In the genomic region with DNA sequence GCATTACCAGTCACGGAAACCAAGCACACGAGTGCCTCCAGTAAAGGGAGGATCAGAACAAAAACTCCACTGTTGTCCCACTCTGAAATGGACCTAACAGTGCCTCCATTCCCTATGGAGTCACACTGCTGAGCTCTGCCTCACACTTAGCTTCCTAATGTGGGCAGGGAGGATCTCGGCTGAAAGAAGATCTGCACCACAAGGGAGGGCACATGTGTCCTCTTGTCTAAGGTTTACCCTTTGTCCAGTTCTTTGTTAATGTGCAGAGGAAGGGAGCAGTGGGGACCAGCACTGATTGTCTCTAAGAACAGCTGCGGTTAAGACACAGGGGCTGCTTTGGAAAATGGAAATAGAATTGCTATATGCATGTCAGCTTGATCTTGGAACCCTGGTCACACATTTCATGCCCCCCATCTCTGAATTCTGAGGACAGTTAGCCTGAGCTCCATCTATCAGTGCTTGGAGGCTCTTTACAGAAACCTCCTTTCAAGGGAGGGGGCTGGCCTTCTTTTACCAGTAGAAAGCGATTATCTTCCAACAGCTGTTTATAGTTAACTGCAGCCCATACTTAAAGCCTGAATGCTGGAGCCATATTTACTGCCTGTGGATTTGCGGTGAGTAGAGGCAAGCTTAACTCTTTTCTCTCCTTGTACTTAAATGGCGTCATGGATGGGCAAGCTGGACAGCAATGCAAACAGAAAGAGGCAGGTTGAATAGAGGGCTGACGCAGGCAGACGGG, we compare ENCODE assay signal across 13 mouse cellular contexts.
DNase-seq lines count a peak whose midpoint lies in the region; ATAC-seq and TF ChIP-seq lines count a peak whose summit lies in the region.
"Had no signal": no experiment of that assay in that cellular context is flagged by ENCODE, and none has a peak within 500 bp of the region (broad histone marks: within the 10 kb centered on the region; RNA-seq: fewer than 3 reads in every experiment).

No protein-coding gene starts in this region.

- no peak overlapping the region for H3K9ac ChIP-seq in lung, embryonic 15.5 days
- no peak overlapping the region for H3K9ac ChIP-seq in embryonic facial prominence, embryonic 11.5 days (replicated peaks; ENCODE audit: low read length)
- H3K9ac ChIP-seq in hindbrain, postnatal 0 days (replicated peaks; ENCODE audit: low read length) = no peak overlapping the region
- no peak overlapping the region for H3K9ac ChIP-seq in neural tube, embryonic 14.5 days (replicated peaks; ENCODE audit: low read depth, low read length)
- H3K9ac ChIP-seq: heart, embryonic 12.5 days had no signal

- H3K9me3 ChIP-seq in lung, embryonic 15.5 days = no peaks in the 10 kb centered on the region
- H3K9me3 ChIP-seq in embryonic facial prominence, embryonic 11.5 days (replicated peaks; ENCODE audit: control insufficient read depth, low read length) = no peaks in the 10 kb centered on the region
- no peaks in the 10 kb centered on the region for H3K9me3 ChIP-seq in hindbrain, postnatal 0 days (ENCODE audit: low read length)
- H3K9me3 ChIP-seq in neural tube, embryonic 14.5 days (ENCODE audit: control insufficient read depth, low read length) = no peaks in the 10 kb centered on the region
- H3K9me3 ChIP-seq: heart, embryonic 12.5 days had no signal

- H3K27ac ChIP-seq in lung, embryonic 15.5 days = peak overlapping the region; percentile 25; the same call in 1 of the 2 replicates
- H3K27ac ChIP-seq in embryonic facial prominence, embryonic 11.5 days (replicated peaks; ENCODE audit: low read depth, low read length) = peak overlapping the region; percentile 59
- peak overlapping the region; percentile 54; the same call in 1 of the 2 replicates for H3K27ac ChIP-seq in hindbrain, postnatal 0 days
- H3K27ac ChIP-seq in neural tube, embryonic 14.5 days (ENCODE audit: low read depth, low read length) = no peak overlapping the region

- H3K36me3 ChIP-seq in lung, embryonic 15.5 days = no peaks in the 10 kb centered on the region
- H3K36me3 ChIP-seq in embryonic facial prominence, embryonic 11.5 days (replicated peaks; ENCODE audit: control insufficient read depth, insufficient read depth, low read depth, low read length) = no peaks in the 10 kb centered on the region
- no peaks in the 10 kb centered on the region for H3K36me3 ChIP-seq in hindbrain, postnatal 0 days (ENCODE audit: insufficient read depth, low read length)
- no peaks in the 10 kb centered on the region for H3K36me3 ChIP-seq in neural tube, embryonic 14.5 days (ENCODE audit: control insufficient read depth, insufficient read depth, low read length)
- H3K36me3 ChIP-seq: heart, embryonic 12.5 days had no signal

- TF ChIP-seq CTCF in hindbrain, postnatal 0 days (IDR thresholded peaks at IDR 0.05; ENCODE audit: low read depth) = no peak

- H3K27me3 ChIP-seq in lung, embryonic 15.5 days = no peaks in the 10 kb centered on the region
- no peaks in the 10 kb centered on the region for H3K27me3 ChIP-seq in embryonic facial prominence, embryonic 11.5 days (ENCODE audit: control insufficient read depth, insufficient read depth, low read length)
- H3K27me3 ChIP-seq in hindbrain, postnatal 0 days (ENCODE audit: insufficient read depth, low read length) = no peaks in the 10 kb centered on the region
- H3K27me3 ChIP-seq in neural tube, embryonic 14.5 days (ENCODE audit: control insufficient read depth, insufficient read depth, low read length) = no peaks in the 10 kb centered on the region
- H3K27me3 ChIP-seq: heart, embryonic 12.5 days had no signal

- no peak for ATAC-seq in lung, embryonic 15.5 days (ENCODE audit: borderline replicate concordance, extremely low read depth, low FRiP score, low TSS enrichment)
- peak; percentile 77 for ATAC-seq in embryonic facial prominence, embryonic 11.5 days (replicated peaks; ENCODE audit: insufficient number of reproducible peaks, low FRiP score, low TSS enrichment, low read depth)
- ATAC-seq in hindbrain, postnatal 0 days = peak; percentile 22; the same call in 1 of the 2 replicates
- 0 out of 2 replicates have a peak, but pooled peaks have one; percentile 25 for ATAC-seq in neural tube, embryonic 14.5 days (ENCODE audit: low read depth)
- ATAC-seq: activated CD4-positive, CD25-positive, alpha-beta regulatory T cell, adult 4 months had no signal

- no peak overlapping the region for H3K4me2 ChIP-seq in lung, embryonic 15.5 days
- H3K4me2 ChIP-seq in embryonic facial prominence, embryonic 11.5 days (ENCODE audit: low read depth, low read length) = no peak overlapping the region
- H3K4me2 ChIP-seq in hindbrain, postnatal 0 days (ENCODE audit: low read depth, low read length) = no peak overlapping the region
- H3K4me2 ChIP-seq in neural tube, embryonic 14.5 days (ENCODE audit: low read depth, low read length) = no peak overlapping the region
- H3K4me2 ChIP-seq: heart, embryonic 12.5 days had no signal

- WGBS in lung, embryonic 15.5 days = 57% methylated on average over 9 of the region's 9 CpGs
- 24% methylated on average over 9 of the region's 9 CpGs for WGBS in embryonic facial prominence, embryonic 11.5 days
- 50% methylated on average over 9 of the region's 9 CpGs for WGBS in hindbrain, postnatal 0 days
- 23% methylated on average over 9 of the region's 9 CpGs for WGBS in neural tube, embryonic 14.5 days

- no peak overlapping the region for H3K4me3 ChIP-seq in lung, embryonic 15.5 days
- no peak overlapping the region for H3K4me3 ChIP-seq in embryonic facial prominence, embryonic 11.5 days (ENCODE audit: low read depth, low read length)
- no peak overlapping the region for H3K4me3 ChIP-seq in hindbrain, postnatal 0 days (ENCODE audit: low read length)
- no peak overlapping the region for H3K4me3 ChIP-seq in neural tube, embryonic 14.5 days (ENCODE audit: low read depth, low read length)
- H3K4me3 ChIP-seq: heart, embryonic 12.5 days had no signal

- peaks cover 12% of the 10 kb centered on the region; the same call in 1 of the 2 replicates for H3K4me1 ChIP-seq in lung, embryonic 15.5 days
- H3K4me1 ChIP-seq in embryonic facial prominence, embryonic 11.5 days (ENCODE audit: control insufficient read depth, insufficient read depth, low read length) = peaks cover 2% of the 10 kb centered on the region
- H3K4me1 ChIP-seq in hindbrain, postnatal 0 days (ENCODE audit: insufficient read depth, low read length) = no peaks in the 10 kb centered on the region
- H3K4me1 ChIP-seq in neural tube, embryonic 14.5 days (ENCODE audit: control insufficient read depth, insufficient read depth, low read length) = peaks cover 8% of the 10 kb centered on the region; the same call in 1 of the 2 replicates

- DNase-seq in lung, postnatal 14 days = no peak
- peak; percentile 85 for DNase-seq in embryonic facial prominence, embryonic 11.5 days (ENCODE audit: low spot score)
- peak; percentile 18 for DNase-seq in hindbrain, postnatal 0 days (ENCODE audit: low spot score)
- no peak for DNase-seq in frontal cortex, postnatal 14 days (ENCODE audit: low spot score in 2 of 2)
- DNase-seq in natural killer cell, adult 2 months (ENCODE audit: low spot score in 2 of 2) = no peak
- DNase-seq in right cerebral cortex, postnatal 10 days (ENCODE audit: low spot score in 2 of 2) = no peak
- DNase-seq: kidney, adult 2 months; lung, adult 2 months; thymus, postnatal 25 days had no signal

Comparison
In these comparisons a context has a peak if more than half of its experiments do, and no peak if none do; other contexts are left out.
1. DNase-seq: peak in embryonic facial prominence, embryonic 11.5 days (single experiment) and hindbrain, postnatal 0 days (single experiment); none in lung, postnatal 14 days (single experiment), frontal cortex, postnatal 14 days (0 of 2), natural killer cell, adult 2 months (0 of 2) and right cerebral cortex, postnatal 10 days (0 of 2).